Mouse (Mus musculus): ENCODE measurements around the gene Frmd4b. TPM values are rescaled to one million over a fixed set of nuclear protein-coding genes. Genes with fewer than 3 reads are reported as not detected.

The Frmd4b gene
- polyA plus RNA-seq, 1 experiment, result 22.3 TPM

- H3K4me3 ChIP-seq (replicated peaks; ENCODE audit: extremely low read depth, low read depth, low read length), result no peak overlapping the region
- 76% methylated on average over 1 of the region's 1 CpGs for WGBS
- H3K4me1 ChIP-seq (ENCODE audit: control insufficient read depth, insufficient read depth, low read length), result no peaks in the 10 kb centered on the region; the same call in 1 of the 2 replicates
- DNase-seq, result no peak
- TF ChIP-seq POLR2A (IDR thresholded peaks at IDR 0.05; ENCODE audit: borderline replicate concordance, extremely low read depth, low read depth, low read length) (no peak), CTCF (IDR thresholded peaks at IDR 0.05; ENCODE audit: insufficient read depth, low read length) (no peak)
Observed at GRCm38 (mm10) chr6:97496002-97496401, 121.3 kb downstream of the Frmd4b start.

GRCm38 (mm10) chr6:97491065-97491464 is 126.3 kb downstream of the Frmd4b start:
- TF ChIP-seq POLR2A (IDR thresholded peaks at IDR 0.05; ENCODE audit: borderline replicate concordance, extremely low read depth, low read depth, low read length), result no peak

GRCm38 (mm10) chr6:97488821-97489220 is 128.5 kb downstream of the Frmd4b start:
- 37% methylated on average over 7 of the region's 7 CpGs for WGBS
- H3K4me1 ChIP-seq (ENCODE audit: control insufficient read depth, insufficient read depth, low read length), result peaks cover 5% of the 10 kb centered on the region
- TF ChIP-seq POLR2A (IDR thresholded peaks at IDR 0.05; ENCODE audit: borderline replicate concordance, extremely low read depth, low read depth, low read length), result no peak
- TF ChIP-seq CTCF (IDR thresholded peaks at IDR 0.05; ENCODE audit: insufficient read depth, low read length), result no peak
- no peak for DNase-seq
- H3K4me3 ChIP-seq (replicated peaks; ENCODE audit: extremely low read depth, low read depth, low read length), result no peak overlapping the region

More at GRCm38 (mm10) chr6:97491065-97491464, 126.3 kb downstream of the Frmd4b start:
- 85% methylated on average over 5 of the region's 5 CpGs for WGBS
- H3K4me1 ChIP-seq (ENCODE audit: control insufficient read depth, insufficient read depth, low read length), result peaks cover 5% of the 10 kb centered on the region
- no peak overlapping the region for H3K4me3 ChIP-seq (replicated peaks; ENCODE audit: extremely low read depth, low read depth, low read length)
- DNase-seq, result no peak

GRCm38 (mm10) chr6:97488280-97488679 is 129.1 kb downstream of the Frmd4b start:
- TF ChIP-seq POLR2A (IDR thresholded peaks at IDR 0.05; ENCODE audit: borderline replicate concordance, extremely low read depth, low read depth, low read length) (no peak), CTCF (IDR thresholded peaks at IDR 0.05; ENCODE audit: insufficient read depth, low read length) (no peak)
- WGBS, result 45% methylated on average over 8 of the region's 8 CpGs
- DNase-seq, result no peak
- H3K4me1 ChIP-seq (ENCODE audit: control insufficient read depth, insufficient read depth, low read length), result peaks cover 5% of the 10 kb centered on the region
- no peak overlapping the region for H3K4me3 ChIP-seq (replicated peaks; ENCODE audit: extremely low read depth, low read depth, low read length)

- WGBS, result 1% methylated on average over 40 of the region's 40 CpGs
- Histone ChIP-seq H3K4me3 (replicated peaks; ENCODE audit: extremely low read depth, low read depth, low read length) (peak overlapping the region; percentile 71), H3K4me1 (ENCODE audit: control insufficient read depth, insufficient read depth, low read length) (peaks cover 5% of the 10 kb centered on the region)
- no peak for TF ChIP-seq CTCF (IDR thresholded peaks at IDR 0.05; ENCODE audit: insufficient read depth, low read length)
- TF ChIP-seq POLR2A (IDR thresholded peaks at IDR 0.05; ENCODE audit: borderline replicate concordance, extremely low read depth, low read depth, low read length), result no peak
- DNase-seq, result peak; percentile 65
Observed at GRCm38 (mm10) chr6:97487535-97488081, 129.7 kb downstream of the Frmd4b start.

GRCm38 (mm10) chr6:97486813-97487361 is 130.5 kb downstream of the Frmd4b start:
- TF ChIP-seq CTCF (IDR thresholded peaks at IDR 0.05; ENCODE audit: insufficient read depth, low read length) (no peak), POLR2A (IDR thresholded peaks at IDR 0.05; ENCODE audit: borderline replicate concordance, extremely low read depth, low read depth, low read length) (no peak)
- 34% methylated on average over 11 of the region's 11 CpGs for WGBS
- H3K4me3 ChIP-seq (replicated peaks; ENCODE audit: extremely low read depth, low read depth, low read length), result peak overlapping the region; percentile 53
- peaks cover 5% of the 10 kb centered on the region for H3K4me1 ChIP-seq (ENCODE audit: control insufficient read depth, insufficient read depth, low read length)
- DNase-seq, result no peak

GRCm38 (mm10) chr6:97485886-97486386 is 131.4 kb downstream of the Frmd4b start:
- TF ChIP-seq POLR2A (IDR thresholded peaks at IDR 0.05; ENCODE audit: borderline replicate concordance, extremely low read depth, low read depth, low read length) (no peak), CTCF (IDR thresholded peaks at IDR 0.05; ENCODE audit: insufficient read depth, low read length) (no peak)
- no peak overlapping the region for H3K4me3 ChIP-seq (replicated peaks; ENCODE audit: extremely low read depth, low read depth, low read length)
- DNase-seq, result no peak
- 81% methylated on average over 11 of the region's 11 CpGs for WGBS
- H3K4me1 ChIP-seq (ENCODE audit: control insufficient read depth, insufficient read depth, low read length), result peaks cover 5% of the 10 kb centered on the region

- Histone ChIP-seq H3K4me1 (ENCODE audit: control insufficient read depth, insufficient read depth, low read length) (0 out of 2 replicates have a peak, but pooled peaks cover 6% of the 10 kb centered on the region), H3K4me3 (replicated peaks; ENCODE audit: extremely low read depth, low read depth, low read length) (no peak overlapping the region)
- WGBS, result 45% methylated on average over 6 of the region's 6 CpGs
- TF ChIP-seq POLR2A (IDR thresholded peaks at IDR 0.05; ENCODE audit: borderline replicate concordance, extremely low read depth, low read depth, low read length) (no peak), CTCF (IDR thresholded peaks at IDR 0.05; ENCODE audit: insufficient read depth, low read length) (no peak)
- DNase-seq, result no peak
Observed at GRCm38 (mm10) chr6:97481912-97482311, 135.4 kb downstream of the Frmd4b start.

- 57% methylated on average over 19 of the region's 19 CpGs for WGBS
- no peak for DNase-seq
- Histone ChIP-seq H3K4me3 (replicated peaks; ENCODE audit: extremely low read depth, low read depth, low read length) (no peak overlapping the region), H3K4me1 (ENCODE audit: control insufficient read depth, insufficient read depth, low read length) (0 out of 2 replicates have a peak, but pooled peaks cover 6% of the 10 kb centered on the region)
- TF ChIP-seq POLR2A (IDR thresholded peaks at IDR 0.05; ENCODE audit: borderline replicate concordance, extremely low read depth, low read depth, low read length) (no peak), CTCF (IDR thresholded peaks at IDR 0.05; ENCODE audit: insufficient read depth, low read length) (no peak)
Observed at GRCm38 (mm10) chr6:97478981-97479860, 138.1 kb downstream of the Frmd4b start.
